Mouse (Mus musculus) E14TG2a.4 (cell line): ENCODE results near the gene Phf2.

ENCODE experiments used
- H3K27me3 ChIP-seq: 2 replicates; pipeline ENCODE4 v1.6.1; 2014; ENCODE audit warnings: low read length, control low read depth; ENCODE audit not compliant: insufficient read depth
- H3K36me3 ChIP-seq: 2 replicates; pipeline ENCODE4 v1.6.1; 2014; ENCODE audit warnings: low read length, control low read depth; ENCODE audit not compliant: insufficient read depth
- H3K4me1 ChIP-seq: replicated peaks from 2 replicates; pipeline ENCODE4 v1.6.1; 2014; ENCODE audit warnings: low read depth, low read length, control low read depth
- H3K4me3 ChIP-seq: replicated peaks from 2 replicates; pipeline ENCODE4 v1.5.1; 2014; ENCODE audit warnings: mild to moderate bottlenecking, low read length
- H3K9me3 ChIP-seq: 2 replicates; pipeline ENCODE4 v1.6.1; 2014; ENCODE audit warnings: low read length, control low read depth
- CTCF ChIP-seq: conservative IDR thresholded peaks from 2 replicates; pipeline ENCODE4 v1.5.1; 2014; ENCODE audit warnings: low read length
- NANOG ChIP-seq: IDR thresholded peaks from 2 replicates; pipeline ENCODE4 v1.6.1; 2014; ENCODE audit warnings: borderline replicate concordance, low read length, mixed read lengths
- POU5F1 ChIP-seq: IDR thresholded peaks from 2 replicates; pipeline ENCODE4 v1.6.1; 2014; ENCODE audit warnings: low read length, borderline replicate concordance

Gene Phf2

GRCm38 (mm10) chr13:48851719-48852118 is 19.2 kb downstream of the Phf2 start:
- H3K9me3 ChIP-seq: no peaks in the 10 kb centered on the region
- H3K4me3 ChIP-seq: no peak overlapping the region

GRCm38 (mm10) chr13:48850771-48851170 is 20.1 kb downstream of the Phf2 start:
- Histone ChIP-seq H3K4me3 (no peak overlapping the region), H3K27me3 (no peaks in the 10 kb centered on the region), H3K4me1 (peaks cover 9% of the 10 kb centered on the region), H3K36me3 (no peaks in the 10 kb centered on the region), H3K9me3 (no peaks in the 10 kb centered on the region)
- TF ChIP-seq CTCF (no peak), POU5F1 (no peak)

More at GRCm38 (mm10) chr13:48851719-48852118, 19.2 kb downstream of the Phf2 start:
- TF ChIP-seq NANOG (no peak), POU5F1 (no peak), CTCF (no peak)
- Histone ChIP-seq H3K27me3 (no peaks in the 10 kb centered on the region), H3K36me3 (no peaks in the 10 kb centered on the region), H3K4me1 (peaks cover 19% of the 10 kb centered on the region)

DNA sequence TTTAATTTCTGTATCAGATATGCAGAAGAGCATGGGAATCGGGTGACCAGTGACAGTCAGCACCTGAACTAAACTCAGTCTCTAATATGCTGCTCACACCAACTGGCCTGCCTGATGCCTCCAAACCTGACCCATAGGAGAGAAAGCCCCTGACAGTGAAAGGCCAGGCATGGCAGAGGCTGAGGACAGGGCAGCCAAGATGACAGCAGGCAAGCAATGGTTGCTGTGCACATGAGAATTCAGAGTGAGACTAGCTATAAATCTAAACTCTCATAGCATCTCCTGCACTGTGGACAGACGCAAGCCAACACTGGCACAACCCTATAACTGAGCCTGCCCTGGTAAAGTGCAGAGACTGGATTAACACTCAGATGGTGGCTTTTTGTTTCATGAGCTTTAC is 20.6 kb downstream of the Phf2 start:
- TF ChIP-seq POU5F1 (no peak), NANOG (no peak), CTCF (no peak)
- no peak overlapping the region for H3K4me3 ChIP-seq
- H3K4me1 ChIP-seq: peaks cover 5% of the 10 kb centered on the region; the same call in 1 of the 2 replicates
- H3K27me3 ChIP-seq: no peaks in the 10 kb centered on the region
- H3K36me3 ChIP-seq: no peaks in the 10 kb centered on the region
- H3K9me3 ChIP-seq: no peaks in the 10 kb centered on the region

- Histone ChIP-seq H3K4me1 (peaks cover 5% of the 10 kb centered on the region; the same call in 1 of the 2 replicates), H3K4me3 (no peak overlapping the region), H3K36me3 (no peaks in the 10 kb centered on the region), H3K9me3 (no peaks in the 10 kb centered on the region), H3K27me3 (no peaks in the 10 kb centered on the region)
- TF ChIP-seq CTCF (no peak), POU5F1 (no peak), NANOG (no peak)
Observed at GRCm38 (mm10) chr13:48849155-48849554, 21.8 kb downstream of the Phf2 start.

DNA sequence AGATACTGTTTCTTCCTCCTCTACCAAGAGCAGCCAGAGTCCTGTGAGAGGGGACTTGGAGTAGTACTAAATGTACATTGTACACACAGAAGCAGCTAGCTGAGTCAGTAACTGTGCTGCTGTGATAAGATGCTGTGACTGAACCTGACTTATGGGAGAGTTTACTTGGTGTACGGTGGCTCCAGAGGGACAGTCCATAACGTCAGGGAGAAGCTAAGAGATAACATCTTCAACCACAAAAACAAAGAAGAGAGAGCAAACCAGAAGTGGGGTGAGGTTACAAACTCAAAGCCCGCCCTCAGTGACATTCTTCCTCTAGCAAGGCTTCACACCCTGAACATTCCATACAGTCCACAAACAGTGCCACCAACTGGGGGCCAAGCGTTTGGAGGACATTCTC is 25.6 kb downstream of the Phf2 start:
- peaks cover 18% of the 10 kb centered on the region for H3K4me1 ChIP-seq
- no peaks in the 10 kb centered on the region for H3K9me3 ChIP-seq
- H3K27me3 ChIP-seq: no peaks in the 10 kb centered on the region
- TF ChIP-seq NANOG (no peak), POU5F1 (no peak), CTCF (no peak)
- no peaks in the 10 kb centered on the region for H3K36me3 ChIP-seq
- H3K4me3 ChIP-seq: no peak overlapping the region

DNA sequence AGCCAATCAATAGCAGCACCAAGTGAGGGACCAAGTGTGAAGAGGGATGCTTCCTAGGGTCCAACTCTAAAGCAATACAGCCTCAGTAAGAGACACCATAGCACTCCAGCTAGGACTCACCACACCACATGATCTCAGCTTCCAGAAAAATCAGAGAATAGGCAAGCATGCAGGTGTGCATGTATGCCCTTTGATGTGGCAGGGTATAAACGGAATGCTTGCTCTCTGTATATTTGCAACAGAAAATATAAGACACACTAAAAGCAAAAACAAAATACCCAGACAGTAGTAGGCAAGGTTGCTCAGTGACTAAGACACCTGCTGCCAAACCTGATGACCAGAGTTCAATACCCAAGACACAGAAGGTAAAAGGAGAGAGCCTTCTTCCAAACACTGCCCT is 27.4 kb downstream of the Phf2 start:
- no peaks in the 10 kb centered on the region for H3K9me3 ChIP-seq
- peaks cover 13% of the 10 kb centered on the region for H3K4me1 ChIP-seq
- no peaks in the 10 kb centered on the region for H3K27me3 ChIP-seq
- no peak overlapping the region for H3K4me3 ChIP-seq
- TF ChIP-seq NANOG (no peak), POU5F1 (no peak), CTCF (no peak)
- no peaks in the 10 kb centered on the region for H3K36me3 ChIP-seq

- Histone ChIP-seq H3K27me3 (no peaks in the 10 kb centered on the region), H3K4me3 (no peak overlapping the region), H3K9me3 (no peaks in the 10 kb centered on the region), H3K36me3 (no peaks in the 10 kb centered on the region), H3K4me1 (peaks cover 13% of the 10 kb centered on the region)
- no peak for TF ChIP-seq NANOG
- TF ChIP-seq POU5F1: no peak
- no peak for TF ChIP-seq CTCF
Observed at GRCm38 (mm10) chr13:48841905-48842592, 28.9 kb downstream of the Phf2 start.

GRCm38 (mm10) chr13:48838284-48838683 is 32.6 kb downstream of the Phf2 start:
- H3K4me1 ChIP-seq: peaks cover 13% of the 10 kb centered on the region
- no peaks in the 10 kb centered on the region for H3K27me3 ChIP-seq
- TF ChIP-seq NANOG (no peak), POU5F1 (no peak), CTCF (no peak)
- H3K4me3 ChIP-seq: no peak overlapping the region
- H3K9me3 ChIP-seq: no peaks in the 10 kb centered on the region
- no peaks in the 10 kb centered on the region for H3K36me3 ChIP-seq

- TF ChIP-seq NANOG (no peak), CTCF (no peak), POU5F1 (no peak)
- Histone ChIP-seq H3K36me3 (no peaks in the 10 kb centered on the region), H3K4me3 (no peak overlapping the region)
Observed at GRCm38 (mm10) chr13:48837537-48837936, 33.4 kb downstream of the Phf2 start.

More at GRCm38 (mm10) chr13:48837537-48837936, 33.4 kb downstream of the Phf2 start:
- Histone ChIP-seq H3K4me1 (peaks cover 13% of the 10 kb centered on the region), H3K27me3 (no peaks in the 10 kb centered on the region), H3K9me3 (no peaks in the 10 kb centered on the region)
